Mouse (Mus musculus) liver (tissue): Measurements from ENCODE around the gene Sox3.

Source experiments
- DNase-seq: peaks from one replicate; pipeline ENCODE4 v3.0.0-alpha.2; 2020; ENCODE audit warnings: mixed read lengths

Gene Sox3

GRCm38 (mm10) chrX:60892801-60893681, at the start of gene Sox3:
Gene Sox3 (minus strand): TSS chrX:60893430.
- no peak for DNase-seq

- DNase-seq = no peak
These were observed 47.0 kb upstream of the Sox3 start for GRCm38 (mm10) chrX:60940225-60940624.

DNA sequence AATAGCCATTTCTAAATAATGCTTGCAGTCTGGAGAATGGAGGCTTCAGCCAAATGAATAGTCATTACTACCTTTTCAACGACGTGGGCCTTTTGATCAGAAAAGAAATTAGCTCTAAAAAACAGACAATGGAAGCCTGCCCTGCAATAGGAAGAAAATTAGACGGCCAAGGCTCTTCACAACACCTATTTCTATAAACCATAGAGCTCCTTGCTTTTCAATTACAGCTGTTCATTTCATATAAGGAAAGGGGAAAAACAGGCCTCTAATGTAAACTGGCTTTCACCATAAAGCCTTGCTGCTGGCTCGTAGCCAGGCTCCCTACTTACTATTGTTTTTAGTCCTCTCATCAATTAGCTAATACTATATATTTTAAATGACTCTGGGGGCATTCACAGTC, 6.3 kb upstream of the Sox3 start:
- DNase-seq = no peak

GRCm38 (mm10) chrX:60898641-60899040, 5.4 kb upstream of the Sox3 start:
- no peak for DNase-seq

GRCm38 (mm10) chrX:60896296-60896695, 3.1 kb upstream of the Sox3 start:
- no peak for DNase-seq

- no peak for DNase-seq
These were observed 2.2 kb upstream of the Sox3 start for GRCm38 (mm10) chrX:60895416-60895815.

GRCm38 (mm10) chrX:60893720-60894543, 702 bp upstream of the Sox3 start:
- no peak for DNase-seq

DNA sequence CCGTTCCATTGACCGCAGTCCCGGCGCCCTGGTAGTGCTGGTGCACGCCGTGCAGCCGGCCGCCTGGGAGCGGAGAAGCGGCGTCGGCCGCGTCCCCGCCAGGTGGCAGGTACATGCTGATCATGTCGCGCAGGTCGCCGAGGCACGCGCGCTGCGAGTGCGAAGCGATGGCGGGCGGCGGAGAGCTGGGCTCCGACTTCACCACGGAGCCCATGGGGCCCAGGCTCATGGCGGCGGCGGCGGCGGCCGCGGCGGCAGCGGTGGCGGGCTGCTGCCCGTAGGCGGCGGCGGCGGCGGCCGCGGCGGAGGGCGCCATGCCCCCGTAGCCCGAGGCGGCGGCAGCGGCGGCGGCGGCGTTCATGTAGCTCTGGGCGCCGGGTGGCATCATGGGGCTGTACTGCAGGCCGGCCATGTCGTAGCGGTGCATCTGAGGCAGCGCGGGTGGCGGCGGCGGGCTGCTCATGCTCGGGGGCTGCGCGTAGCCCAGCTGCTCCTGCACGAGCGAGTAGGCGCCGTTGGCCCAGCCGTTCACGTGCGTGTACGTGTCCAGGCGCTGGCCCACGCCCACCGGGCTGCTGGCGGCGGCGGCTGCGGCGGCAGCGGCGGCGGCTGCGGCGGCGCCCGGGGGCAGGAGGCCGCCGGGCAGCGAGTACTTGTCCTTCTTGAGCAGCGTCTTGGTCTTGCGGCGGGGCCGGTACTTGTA, 981 bp downstream of the Sox3 start:
- no peak for DNase-seq

DNA sequence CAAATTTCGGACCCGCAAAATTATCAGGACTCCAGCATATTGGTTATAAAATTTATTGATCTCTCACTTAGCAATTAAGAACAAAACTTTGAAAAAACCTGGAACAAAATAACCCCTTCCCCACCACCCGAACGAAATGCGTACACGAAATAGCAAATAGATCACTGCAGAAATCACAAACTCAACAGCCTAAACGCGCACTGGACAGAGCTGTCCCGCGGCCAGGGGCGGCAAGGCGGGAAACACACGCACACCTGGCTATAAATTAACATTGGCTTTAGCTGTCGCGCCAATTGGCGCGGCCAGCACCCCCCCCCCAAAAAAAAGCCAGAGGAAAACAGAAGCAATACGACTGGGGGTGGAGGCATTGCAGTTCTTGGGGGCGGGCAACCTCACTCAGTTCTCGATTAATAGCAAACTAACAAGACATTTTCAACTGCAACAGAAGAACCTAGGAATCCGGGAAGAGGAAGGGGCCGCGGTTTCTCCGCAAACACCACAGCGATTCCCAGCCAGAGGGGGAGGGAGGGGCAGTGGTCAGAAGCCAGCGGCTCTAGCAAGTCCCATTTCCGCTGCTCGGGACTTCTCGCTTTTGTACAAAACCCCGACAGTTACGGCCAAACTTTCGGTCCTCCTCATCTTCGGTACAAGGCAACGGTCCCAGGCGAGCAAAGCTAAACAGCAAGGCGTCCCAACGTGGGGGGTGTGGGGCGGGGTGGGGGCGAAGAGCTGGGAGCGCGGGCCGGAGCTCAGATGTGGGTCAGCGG, 1.7 kb downstream of the Sox3 start:
- no peak for DNase-seq

DNA sequence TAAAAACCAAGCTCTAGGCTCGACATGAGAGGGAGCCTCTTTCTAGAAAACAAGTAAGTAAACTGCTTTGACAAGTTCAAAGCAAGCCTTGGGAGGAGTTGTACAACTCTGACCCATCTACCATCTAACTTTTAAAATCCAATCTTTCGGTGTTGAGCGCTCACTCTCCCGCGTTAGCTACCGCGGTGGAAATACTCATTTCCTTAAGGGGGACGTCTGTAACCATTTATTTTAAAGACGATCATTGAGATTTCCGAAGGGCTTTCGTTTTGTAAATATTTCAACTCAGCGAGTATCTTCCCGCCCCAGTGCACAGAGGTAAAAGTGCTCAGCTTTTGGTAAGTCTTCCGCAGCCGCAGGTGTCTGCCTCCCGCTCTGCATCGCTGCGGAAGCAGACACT, 2.6 kb downstream of the Sox3 start:
- DNase-seq = no peak

DNA sequence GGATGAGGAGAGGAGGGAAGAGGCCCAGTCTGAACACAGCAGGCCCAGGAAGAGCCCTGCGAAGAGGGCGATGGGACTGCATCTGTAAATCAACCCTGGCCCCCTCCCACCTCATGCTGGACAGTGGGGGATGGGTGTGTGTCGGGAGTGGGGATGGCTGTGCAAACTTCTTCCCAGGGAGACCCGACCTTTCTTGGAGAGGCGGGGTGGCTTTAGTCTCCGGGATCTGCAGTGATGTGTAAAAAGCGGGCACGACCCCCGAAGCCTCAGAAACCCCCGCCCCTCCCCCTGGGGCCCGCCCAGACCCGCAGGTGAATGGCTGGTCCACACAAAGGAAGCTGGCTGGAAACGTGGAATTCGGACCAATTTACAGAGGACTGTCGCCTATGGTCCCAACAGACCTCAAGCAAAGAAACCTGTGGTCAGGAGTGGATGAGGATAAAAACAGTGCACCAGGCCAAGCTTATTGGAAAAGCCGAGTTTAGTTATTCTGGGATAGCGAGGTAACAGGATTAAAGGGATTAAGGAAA, 3.2 kb downstream of the Sox3 start:
- DNase-seq = no peak
